9 mouse cellular contexts compared by ENCODE assay signal in genomic region chr8:120078080-120078479, GRCm38 (mm10). TPM values are rescaled to one million over a fixed set of nuclear protein-coding genes. Genes with fewer than 3 reads are reported as not detected.
DNase-seq lines count a peak whose midpoint lies in the region; ATAC-seq and TF ChIP-seq lines count a peak whose summit lies in the region.
"Had no signal": no experiment of that assay in that cellular context is flagged by ENCODE, and none has a peak within 500 bp of the region (broad histone marks: within the 10 kb centered on the region; RNA-seq: fewer than 3 reads in every experiment).

No protein-coding gene starts in this region.

- TF ChIP-seq CTCF in gastrocnemius, adult 2 months (IDR thresholded peaks at IDR 0.05): peak; percentile 84
- peak; percentile 84 for TF ChIP-seq CTCF in stomach, postnatal 0 days (IDR thresholded peaks at IDR 0.05; ENCODE audit: low read depth)

- no peak overlapping the region for H3K4me3 ChIP-seq in gastrocnemius, adult 2 months
- H3K4me3 ChIP-seq in liver, embryonic 13.5 days (replicated peaks): no peak overlapping the region
- H3K4me3 ChIP-seq in neural tube, embryonic 15.5 days (replicated peaks): no peak overlapping the region
- no peak overlapping the region for H3K4me3 ChIP-seq in stomach, postnatal 0 days (ENCODE audit: low read depth, low read length)
- H3K4me3 ChIP-seq: embryonic facial prominence, embryonic 12.5 days had no signal

- no peak overlapping the region for H3K4me2 ChIP-seq in liver, embryonic 13.5 days
- H3K4me2 ChIP-seq in neural tube, embryonic 15.5 days: no peak overlapping the region
- H3K4me2 ChIP-seq in stomach, postnatal 0 days (replicated peaks; ENCODE audit: low read depth): no peak overlapping the region
- H3K4me2 ChIP-seq: embryonic facial prominence, embryonic 12.5 days had no signal

- no peak for TF ChIP-seq EP300 in stomach, postnatal 0 days (optimal IDR thresholded peaks at IDR 0.05)

- intact Hi-C loops in gastrocnemius, adult 2 months (cut with DNase I): loop anchor here (1.0 kb wide), 1 partner anchor 134 kb away; no protein-coding TSS in a partner anchor

- 14% methylated on average over 10 of the region's 10 CpGs for WGBS in liver, embryonic 13.5 days (ENCODE audit: insufficient replicate concordance)
- WGBS in neural tube, embryonic 15.5 days: 20% methylated on average over 10 of the region's 10 CpGs
- WGBS in stomach, postnatal 0 days: 9% methylated on average over 10 of the region's 10 CpGs

- H3K36me3 ChIP-seq in liver, embryonic 13.5 days: peaks cover 22% of the 10 kb centered on the region
- peaks cover 33% of the 10 kb centered on the region for H3K36me3 ChIP-seq in neural tube, embryonic 15.5 days
- H3K36me3 ChIP-seq in stomach, postnatal 0 days (ENCODE audit: control insufficient read depth, insufficient read depth, low read length): peaks cover 14% of the 10 kb centered on the region

- peaks cover 13% of the 10 kb centered on the region for H3K27me3 ChIP-seq in liver, embryonic 13.5 days
- H3K27me3 ChIP-seq in neural tube, embryonic 15.5 days (replicated peaks): no peaks in the 10 kb centered on the region
- H3K27me3 ChIP-seq in stomach, postnatal 0 days (ENCODE audit: control insufficient read depth, insufficient read depth, low read length): no peaks in the 10 kb centered on the region
- H3K27me3 ChIP-seq: embryonic facial prominence, embryonic 12.5 days had no signal

- DNase-seq in layer of hippocampus, adult 11-12 months (ENCODE audit: low spot score): peak; percentile 70
- no peak for DNase-seq in layer of hippocampus, adult 9-10 months (ENCODE audit: low spot score)
- DNase-seq in cerebellum, postnatal 25 days: peak; percentile 86 to 93
- peak; percentile 87 for DNase-seq in gastrocnemius, adult 2 months
- DNase-seq in kidney, adult 9 months: peak; percentile 68
- peak; percentile 41 for DNase-seq in liver, embryonic 13.5 days
- DNase-seq in stomach, postnatal 0 days (ENCODE audit: low spot score): peak; percentile 87

- peak; percentile 19; the same call in 1 of the 2 replicates for ATAC-seq in liver, embryonic 13.5 days (ENCODE audit: low read depth)
- 0 out of 2 replicates have a peak, but pooled peaks have one; percentile 43 for ATAC-seq in neural tube, embryonic 15.5 days (ENCODE audit: low FRiP score)
- ATAC-seq in stomach, postnatal 0 days (ENCODE audit: low FRiP score, low TSS enrichment): peak; percentile 84

- H3K27ac ChIP-seq in gastrocnemius, adult 2 months: no peak overlapping the region
- no peak overlapping the region for H3K27ac ChIP-seq in liver, embryonic 13.5 days
- no peak overlapping the region for H3K27ac ChIP-seq in neural tube, embryonic 15.5 days (replicated peaks)
- no peak overlapping the region for H3K27ac ChIP-seq in stomach, postnatal 0 days (replicated peaks)
- H3K27ac ChIP-seq: embryonic facial prominence, embryonic 12.5 days had no signal

- H3K4me1 ChIP-seq in liver, embryonic 13.5 days (replicated peaks): no peaks in the 10 kb centered on the region
- 0 out of 2 replicates have a peak, but pooled peaks cover 5% of the 10 kb centered on the region for H3K4me1 ChIP-seq in neural tube, embryonic 15.5 days
- no peaks in the 10 kb centered on the region for H3K4me1 ChIP-seq in stomach, postnatal 0 days (replicated peaks; ENCODE audit: control insufficient read depth, insufficient read depth)
- H3K4me1 ChIP-seq: embryonic facial prominence, embryonic 12.5 days had no signal

- no peak overlapping the region for H3K9ac ChIP-seq in liver, embryonic 13.5 days
- H3K9ac ChIP-seq in neural tube, embryonic 15.5 days (replicated peaks): no peak overlapping the region
- H3K9ac ChIP-seq in stomach, postnatal 0 days (ENCODE audit: low read length): no peak overlapping the region; the same call in 1 of the 2 replicates

- H3K9me3 ChIP-seq in liver, embryonic 13.5 days (replicated peaks): no peaks in the 10 kb centered on the region
- H3K9me3 ChIP-seq in neural tube, embryonic 15.5 days (replicated peaks): no peaks in the 10 kb centered on the region
- no peaks in the 10 kb centered on the region for H3K9me3 ChIP-seq in stomach, postnatal 0 days (ENCODE audit: control insufficient read depth, low read length)
- H3K9me3 ChIP-seq: embryonic facial prominence, embryonic 12.5 days had no signal

RNA-seq across cellular contexts. Expression of gene Zdhhc7, which starts 23.2 kb away (rescaled TPM):
- total RNA-seq in gastrocnemius, adult 2 months (2021): 10 to 100 TPM; 23.9 to 27.6 TPM
- polyA plus RNA-seq in liver, embryonic 13.5 days (2015; fragmentation: Nextera tagmentation; extraction: Ambion mirVana): 16.3 and 17.1 TPM in 2 replicates
- 26.9 and 31.6 TPM in 2 replicates for polyA plus RNA-seq in neural tube, embryonic 15.5 days (2015; fragmentation: Nextera tagmentation; extraction: Ambion mirVana)
- 24.3 and 24.4 TPM in 2 replicates for polyA plus RNA-seq in stomach, postnatal 0 days (2015; fragmentation: Nextera tagmentation; extraction: Ambion mirVana)

RNA-seq across cellular contexts. Expression of gene 6430548M08Rik, which starts 35.9 kb away (rescaled TPM):
- 10 to 100 TPM; 26.5 to 30.0 TPM for total RNA-seq in gastrocnemius, adult 2 months (2021)
- polyA plus RNA-seq in liver, embryonic 13.5 days (2015; fragmentation: Nextera tagmentation; extraction: Ambion mirVana): 1.7 and 1.8 TPM in 2 replicates
- 29.8 and 31.9 TPM in 2 replicates for polyA plus RNA-seq in neural tube, embryonic 15.5 days (2015; fragmentation: Nextera tagmentation; extraction: Ambion mirVana)
- polyA plus RNA-seq in stomach, postnatal 0 days (2015; fragmentation: Nextera tagmentation; extraction: Ambion mirVana): 13.2 and 13.8 TPM in 2 replicates

Comparison
In these comparisons a context has a peak if more than half of its experiments do, and no peak if none do; other contexts are left out.
1. ATAC-seq: peak in every context shown above with its lines; median percentile 84 in stomach, postnatal 0 days; 43 in neural tube, embryonic 15.5 days; 19 in liver, embryonic 13.5 days.